Mouse (Mus musculus): ENCODE data around the gene Slc6a19.
A peak's percentile ranks its signal among the peaks of the same experiment; 100 is the strongest.
"Not testable (repeated sequence)": the region's sequence is repeated elsewhere in the genome, so short reads cannot be mapped to it uniquely, and the experiment has no call there.

The Slc6a19 gene

DNA sequence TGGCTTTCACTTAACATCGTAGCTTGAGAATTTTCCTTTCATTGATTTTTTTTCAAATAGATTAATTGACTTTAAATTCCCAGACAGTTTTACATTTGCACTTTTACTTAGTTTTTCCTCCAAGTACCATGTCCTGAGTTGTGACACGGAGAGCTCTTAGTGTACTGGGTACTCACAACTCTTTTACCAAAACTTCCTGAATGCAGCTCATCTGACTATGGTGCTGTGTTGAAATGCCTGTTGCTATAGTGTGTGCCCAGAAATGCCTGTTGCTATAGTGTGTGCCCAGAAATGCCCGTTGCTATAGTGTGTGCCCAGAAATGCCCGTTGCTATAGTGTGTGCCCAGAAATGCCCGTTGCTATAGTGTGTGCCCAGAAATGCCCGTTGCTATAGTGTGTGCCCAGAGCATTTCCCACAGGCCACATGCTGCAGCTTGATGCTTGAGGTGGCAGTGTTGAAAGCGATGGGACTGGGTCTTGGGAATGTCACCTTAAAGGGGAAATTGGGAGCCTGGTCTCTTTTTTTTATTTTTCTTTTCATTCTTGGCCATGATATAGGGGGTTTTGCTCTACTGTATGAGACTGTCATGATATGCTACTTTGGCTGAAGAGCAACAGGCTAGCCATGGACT, at the start of gene Slc6a19:
TSS of gene Slc6a19 (minus strand) at position 172 of the 632 bp plus-strand sequence.
- DNase-seq (ENCODE audit: low spot score): no peak

DNA sequence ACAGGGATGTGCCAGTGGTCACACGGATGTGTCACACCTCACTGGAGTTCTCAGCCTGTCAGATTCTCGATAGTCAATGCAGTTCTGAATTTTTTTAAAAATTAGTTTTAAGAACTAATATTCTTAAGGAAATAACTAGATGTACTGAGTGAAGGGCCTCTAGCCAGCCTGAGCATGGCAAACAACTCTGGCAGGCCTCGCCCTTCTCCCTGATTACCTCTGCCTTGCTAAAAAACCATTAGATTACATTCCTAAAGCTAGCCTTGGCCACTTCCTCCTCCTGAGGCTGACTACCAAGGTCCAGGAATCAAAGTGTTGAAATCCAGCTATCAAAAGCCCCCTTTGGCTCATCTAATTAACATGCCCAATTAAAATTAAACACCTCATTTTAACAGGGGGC, 46.6 kb upstream of the Slc6a19 start:
- no peak for DNase-seq (ENCODE audit: low spot score)

DNA sequence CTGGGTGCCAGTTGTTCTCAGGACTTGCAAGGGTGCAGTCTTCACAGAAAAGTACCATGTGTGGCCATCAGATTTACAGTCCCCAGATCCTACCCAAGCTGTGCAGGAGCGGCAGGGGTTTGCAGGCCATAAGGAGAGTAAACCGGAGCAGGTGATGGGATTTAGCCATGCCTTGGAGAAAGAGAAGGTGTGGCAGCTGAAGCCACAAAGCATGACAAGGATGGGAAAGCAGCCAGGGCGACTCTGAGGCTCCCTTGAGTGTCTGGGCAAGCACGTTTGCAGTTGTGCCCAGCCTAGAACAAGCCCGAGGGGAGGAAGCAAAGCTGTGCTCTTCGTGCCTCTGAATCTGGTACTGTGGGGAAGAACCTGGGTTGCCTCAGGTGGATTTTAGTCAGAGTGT, 45.8 kb upstream of the Slc6a19 start:
- DNase-seq (ENCODE audit: low spot score): no peak

DNA sequence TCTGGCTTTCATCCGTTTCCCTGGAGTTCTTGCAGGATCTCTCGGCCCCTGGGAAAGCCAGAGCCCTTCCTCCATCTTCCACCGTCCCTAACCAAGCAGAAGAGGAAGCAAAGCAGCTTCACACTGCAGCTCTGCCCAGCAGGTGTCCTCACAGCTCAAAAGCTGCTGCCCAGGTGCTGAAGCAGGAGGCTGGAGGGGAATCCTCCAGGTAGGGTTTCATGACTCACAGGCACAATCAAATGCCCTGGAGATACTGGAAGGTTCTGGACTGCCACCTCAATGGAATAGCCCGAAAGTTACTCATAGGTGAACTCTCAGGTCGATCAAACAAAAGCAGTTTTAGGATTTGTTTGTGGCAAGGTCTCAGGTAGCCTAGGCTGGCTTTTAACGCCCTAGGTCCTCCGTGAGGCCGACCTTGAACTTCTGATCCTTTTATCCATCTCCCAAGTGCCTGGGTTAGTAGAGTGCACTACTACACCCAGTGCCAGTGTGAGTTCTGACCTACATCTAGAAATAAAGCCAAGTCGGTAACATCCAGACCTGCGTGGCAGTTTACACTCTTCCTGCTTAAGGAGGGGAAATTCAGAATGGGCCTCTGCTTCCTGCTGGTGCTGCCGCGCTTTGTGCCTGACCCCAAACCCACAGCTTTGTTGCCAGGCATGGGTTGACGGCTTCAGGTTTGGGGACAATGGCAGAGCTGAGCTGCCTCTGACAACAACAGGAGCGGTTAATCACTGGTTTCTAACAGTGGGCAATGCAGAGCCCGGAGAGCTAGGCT, 44.2 kb upstream of the Slc6a19 start:
- peak; percentile 41 for DNase-seq (ENCODE audit: low spot score)

DNA sequence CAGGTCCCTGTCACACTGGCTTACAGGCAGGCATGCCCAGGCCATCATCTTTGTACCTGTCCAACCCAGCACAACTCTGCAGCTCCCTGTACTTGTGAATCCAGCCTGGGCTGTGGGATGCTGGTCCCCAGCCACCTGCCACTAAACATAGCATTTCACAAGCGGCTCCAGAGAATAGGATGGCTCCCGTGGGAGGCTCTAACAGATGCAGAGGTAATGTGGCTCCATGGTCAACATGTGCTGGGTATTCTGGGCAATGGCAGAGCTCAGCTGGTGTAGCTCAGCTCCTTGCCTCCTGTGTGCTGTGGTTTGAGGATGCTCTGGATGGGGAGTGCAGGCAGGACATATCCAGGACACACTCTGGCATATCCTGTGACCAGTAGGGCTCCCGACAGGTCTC, 39.0 kb upstream of the Slc6a19 start:
- no peak for DNase-seq (ENCODE audit: low spot score)

DNA sequence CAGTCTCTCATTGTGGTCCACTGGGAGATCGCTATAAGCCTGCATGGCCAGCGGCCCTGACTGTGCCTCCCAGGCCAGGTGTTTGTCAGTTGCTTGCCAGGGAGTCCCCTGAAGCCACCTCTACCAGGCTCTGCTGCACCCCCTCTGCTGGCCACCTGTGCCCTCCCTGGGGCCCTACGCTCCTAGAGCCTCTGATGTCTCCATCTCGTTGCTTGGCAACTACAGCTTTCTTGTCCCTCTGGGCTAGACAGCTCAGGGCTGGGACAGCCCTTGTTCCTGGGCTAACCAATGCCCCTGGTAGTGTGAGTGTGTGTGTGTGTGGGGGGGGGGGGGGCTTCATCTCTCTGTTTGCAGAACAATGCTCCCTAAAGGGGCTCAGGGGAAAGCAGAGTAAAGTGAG, 38.3 kb upstream of the Slc6a19 start:
- no peak for DNase-seq (ENCODE audit: low spot score)

DNA sequence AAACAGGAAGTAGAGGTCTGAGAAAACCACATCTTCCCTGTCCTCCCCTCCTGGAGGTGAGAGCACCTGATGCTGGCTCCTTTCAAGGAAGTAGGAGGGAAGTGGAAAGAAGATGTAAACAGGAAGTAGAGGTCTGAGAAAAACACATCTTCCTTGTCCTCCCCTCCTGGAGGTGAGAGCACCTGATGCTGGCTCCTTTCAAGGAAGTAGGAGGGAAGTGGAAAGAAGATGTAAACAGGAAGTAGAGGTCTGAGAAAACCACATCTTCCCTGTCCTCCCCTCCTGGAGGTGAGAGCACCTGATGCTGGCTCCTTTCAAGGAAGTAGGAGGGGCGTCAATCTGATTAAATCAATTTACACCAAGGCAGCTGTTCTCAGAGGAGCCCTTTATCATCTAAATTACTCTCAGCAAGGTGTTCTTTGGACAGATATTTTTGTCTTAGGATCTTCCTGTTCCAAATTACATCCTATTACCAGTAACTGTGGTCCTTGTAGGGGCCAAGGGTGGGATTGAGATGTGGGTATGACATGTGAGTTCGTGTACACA, 35.8 kb upstream of the Slc6a19 start:
- DNase-seq (ENCODE audit: low spot score): not testable (repeated sequence)

DNA sequence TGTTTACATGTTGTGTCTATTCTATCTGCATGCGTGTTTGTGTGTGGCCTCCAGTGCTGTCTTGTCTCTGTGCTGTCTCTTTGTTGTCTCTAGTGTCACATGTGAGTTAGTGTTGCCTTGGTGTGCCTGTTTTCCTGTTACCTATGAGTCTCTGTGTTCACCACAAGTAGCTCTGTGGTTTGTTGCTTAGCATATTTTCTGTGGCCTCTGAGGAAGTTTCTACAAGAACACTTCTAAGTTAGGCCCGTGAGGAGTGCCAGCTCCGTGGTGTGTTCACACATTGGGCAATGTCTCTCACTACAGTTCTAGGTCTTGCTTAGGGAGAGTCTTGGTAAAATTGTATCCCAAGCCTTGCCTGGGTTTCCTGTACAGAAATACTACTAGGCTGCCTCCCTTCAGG, 32.3 kb upstream of the Slc6a19 start:
- DNase-seq (ENCODE audit: low spot score): no peak

DNA sequence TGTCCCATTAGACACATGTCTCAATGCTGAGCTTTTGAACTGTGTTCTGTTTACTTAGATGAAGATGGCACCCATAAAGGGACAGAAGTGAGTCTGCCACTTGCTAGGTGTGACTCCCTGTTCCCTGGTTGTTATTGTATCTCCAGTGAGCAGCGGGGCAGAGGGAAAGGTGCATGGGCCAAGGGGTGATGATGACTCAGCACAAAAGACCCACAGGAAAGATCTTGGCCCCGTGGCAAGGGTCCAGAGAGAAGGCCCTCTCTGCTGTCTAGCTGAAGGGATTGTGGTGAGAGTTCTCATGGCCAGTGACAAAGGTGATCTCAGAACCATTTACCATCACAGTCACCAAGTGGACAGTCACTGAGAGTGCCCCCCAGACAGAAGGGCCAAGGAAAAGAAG, 31.3 kb upstream of the Slc6a19 start:
- no peak for DNase-seq (ENCODE audit: low spot score)

DNA sequence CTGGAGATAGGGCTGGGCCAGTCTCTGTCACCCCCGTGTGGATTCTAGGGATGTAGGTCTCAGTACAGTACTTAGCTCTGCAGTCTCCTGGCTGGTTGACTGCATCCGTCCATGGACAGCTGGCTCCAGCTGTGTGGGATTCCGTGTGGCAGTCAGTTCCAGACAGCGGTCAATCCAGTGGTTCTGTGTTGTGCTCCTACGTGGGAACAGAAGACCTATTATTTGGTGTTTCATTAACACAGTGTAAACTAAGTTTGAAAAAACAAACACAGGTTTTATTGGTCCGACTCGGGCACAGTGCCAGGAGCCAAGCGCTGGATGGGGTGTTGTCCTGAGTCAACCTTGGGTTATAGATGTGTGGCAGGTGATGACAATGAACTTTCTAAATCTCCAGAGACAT, 30.6 kb upstream of the Slc6a19 start:
- DNase-seq (ENCODE audit: low spot score): no peak

DNA sequence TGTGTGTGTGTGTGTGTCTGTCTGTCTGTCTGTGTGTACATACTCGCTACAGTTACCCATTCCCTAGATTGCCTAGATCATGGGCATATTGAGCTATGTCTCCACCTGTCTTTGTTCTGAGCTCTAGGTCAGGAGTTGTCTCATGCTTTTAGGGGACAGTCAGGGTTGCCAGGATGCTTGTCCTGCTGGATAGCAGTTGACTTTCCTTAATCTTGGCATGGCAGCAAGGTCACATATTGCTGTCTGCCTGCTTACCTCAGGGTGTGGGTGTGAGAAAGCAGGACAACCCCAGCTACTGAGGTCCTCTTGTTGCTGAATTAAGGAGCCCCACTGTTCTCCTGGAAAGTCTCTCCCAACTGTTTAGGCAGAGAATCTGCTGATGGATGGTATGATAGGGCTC, 29.7 kb upstream of the Slc6a19 start:
- DNase-seq (ENCODE audit: low spot score): no peak

DNA sequence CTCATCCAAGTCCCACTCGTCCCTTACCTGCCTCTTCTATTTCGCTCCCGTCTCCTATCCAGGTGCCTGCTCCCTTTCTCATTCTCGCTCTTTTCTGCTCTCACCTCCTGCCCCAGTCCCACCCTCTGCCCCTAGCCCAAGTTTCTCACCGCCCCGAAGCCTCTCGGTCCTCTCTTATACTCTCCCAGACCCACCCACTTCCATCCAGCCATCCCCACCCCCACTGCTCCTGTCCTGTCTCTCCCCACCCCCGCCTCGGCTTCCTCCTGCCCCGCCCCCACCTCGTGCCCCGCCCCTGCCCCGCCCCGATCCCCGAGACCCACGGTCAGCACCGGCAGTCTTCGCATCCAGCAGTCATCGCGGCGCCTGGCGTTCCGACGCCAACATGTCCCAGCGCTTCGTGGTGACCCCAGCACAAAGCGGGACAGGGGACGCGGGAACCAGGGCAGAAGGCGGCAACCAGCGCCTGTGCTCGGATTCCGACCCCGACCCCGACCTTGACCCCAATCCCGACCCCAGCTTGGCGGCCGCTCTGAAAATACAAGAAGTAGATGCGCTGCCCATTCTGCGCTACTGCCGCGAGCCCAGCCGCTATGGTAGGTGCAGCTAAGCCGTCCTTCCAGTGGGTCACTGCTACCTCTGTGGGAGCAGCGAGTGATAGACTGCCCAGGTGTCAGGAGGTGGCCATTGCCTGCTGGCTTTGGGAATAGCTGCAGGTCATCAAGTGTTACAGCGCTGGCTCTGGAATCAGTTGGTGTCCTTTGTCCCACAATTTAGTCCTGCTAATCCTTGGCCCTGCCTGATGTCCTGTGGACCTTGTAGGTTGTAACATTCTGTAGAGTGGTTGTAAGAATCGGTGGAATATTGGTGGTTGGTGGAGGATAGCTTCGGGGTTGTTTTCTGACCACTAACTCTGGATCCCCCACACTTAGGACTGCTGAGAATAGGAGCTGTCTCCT, 28.4 kb upstream of the Slc6a19 start, which contains the start of gene Slc12a7:
TSS of gene Slc12a7 (plus strand) at position 353 of the 959 bp plus-strand sequence.
- peak; percentile 29 for DNase-seq (ENCODE audit: low spot score)

DNA sequence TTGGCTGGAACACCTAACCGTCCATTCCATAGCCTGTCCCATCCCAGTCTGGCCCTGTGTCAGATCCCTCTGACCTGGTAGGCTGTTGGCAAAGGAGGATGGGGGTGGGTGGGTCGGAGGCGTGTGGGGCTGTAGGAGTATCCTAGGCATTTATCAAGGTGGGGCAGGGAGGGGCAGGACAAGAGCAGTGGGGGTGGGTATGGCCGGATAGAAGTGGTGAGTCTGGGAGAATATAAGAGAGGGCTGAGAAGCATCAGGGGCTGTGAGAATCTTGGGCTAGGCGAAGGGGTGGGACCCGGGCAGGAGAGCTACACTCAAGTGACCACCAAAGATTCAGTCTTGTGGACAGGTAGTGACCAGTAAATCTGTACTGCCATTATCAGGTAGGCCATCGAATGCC, 27.6 kb upstream of the Slc6a19 start:
- DNase-seq (ENCODE audit: low spot score): no peak

DNA sequence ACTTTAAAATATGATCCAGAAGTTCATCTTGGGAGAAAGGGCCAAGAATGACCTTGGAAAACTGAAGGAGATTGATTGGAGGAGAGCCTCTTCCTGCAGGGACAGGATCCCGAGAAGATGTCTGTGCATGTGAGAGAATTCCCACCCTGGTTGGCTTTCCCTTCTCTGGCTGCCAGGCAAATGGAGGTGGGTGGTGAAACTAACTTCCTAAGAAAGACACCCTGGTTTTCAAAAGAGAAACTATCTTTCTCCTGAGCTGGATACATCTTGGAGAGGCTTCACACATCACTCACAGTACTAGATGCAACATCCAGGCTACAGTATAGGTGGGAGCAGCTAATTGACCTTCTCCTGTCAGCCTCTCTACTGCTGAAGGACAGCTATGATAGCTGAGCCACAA, 26.2 kb upstream of the Slc6a19 start:
- DNase-seq (ENCODE audit: low spot score): no peak

DNA sequence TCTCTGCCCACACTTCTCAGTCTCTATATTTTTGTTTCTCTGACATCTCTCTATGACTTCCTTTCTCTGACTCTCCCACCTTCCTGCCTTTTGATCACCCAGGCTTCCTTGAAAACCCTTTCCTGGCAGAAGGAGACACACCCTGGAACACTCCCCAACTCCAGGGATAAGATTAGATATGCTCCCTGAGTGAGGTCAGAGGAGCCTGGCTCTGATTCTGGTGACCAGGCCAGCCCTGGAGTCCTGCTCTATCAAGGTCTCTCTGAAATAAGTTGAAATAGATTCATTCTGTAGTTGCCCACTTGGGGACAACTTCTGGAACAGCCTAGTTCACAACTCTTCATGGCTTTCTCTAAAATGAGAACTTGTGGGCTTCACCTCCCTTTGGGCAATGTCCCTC, 24.0 kb upstream of the Slc6a19 start:
- no peak for DNase-seq (ENCODE audit: low spot score)

DNA sequence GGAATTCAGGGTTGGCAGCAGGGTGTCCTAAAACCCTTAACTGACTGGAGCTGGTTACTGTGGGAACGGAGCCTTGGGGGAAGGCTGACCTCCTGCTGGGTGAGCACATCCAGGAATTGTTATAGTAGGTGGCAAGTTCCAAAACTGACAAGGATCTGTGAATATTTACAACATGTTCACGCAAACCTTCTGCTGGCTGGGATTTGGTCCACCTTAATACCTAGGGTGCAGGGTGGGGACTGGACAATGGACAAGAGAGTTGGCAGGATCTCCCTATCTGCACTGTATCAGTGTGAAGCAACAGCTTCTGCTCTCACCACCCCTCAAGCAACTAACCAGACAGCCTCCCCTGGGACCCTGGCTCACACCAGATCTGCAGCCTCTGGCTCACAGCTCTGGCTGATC, 23.0 kb upstream of the Slc6a19 start:
- DNase-seq (ENCODE audit: low spot score): no peak

DNA sequence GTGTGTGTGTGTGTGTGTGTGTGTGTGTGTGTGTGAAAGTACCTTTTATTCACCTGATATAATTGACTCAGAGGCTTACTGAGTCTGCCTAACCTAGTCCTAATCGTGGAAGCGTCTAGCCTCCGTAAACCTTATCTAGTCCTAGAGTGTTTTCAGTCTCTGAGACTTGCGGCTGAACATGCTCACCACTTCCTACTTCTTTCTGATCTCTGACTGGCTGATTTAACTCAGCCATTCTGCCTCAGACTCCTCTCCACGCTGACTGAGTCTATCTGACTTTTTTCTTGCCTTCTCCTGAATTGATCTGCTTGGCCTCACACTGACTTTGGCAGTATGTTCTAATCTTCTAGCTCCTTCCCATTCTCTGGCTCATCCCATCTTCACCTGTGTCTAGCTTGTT, 20.6 kb upstream of the Slc6a19 start:
- DNase-seq (ENCODE audit: low spot score): no peak

DNA sequence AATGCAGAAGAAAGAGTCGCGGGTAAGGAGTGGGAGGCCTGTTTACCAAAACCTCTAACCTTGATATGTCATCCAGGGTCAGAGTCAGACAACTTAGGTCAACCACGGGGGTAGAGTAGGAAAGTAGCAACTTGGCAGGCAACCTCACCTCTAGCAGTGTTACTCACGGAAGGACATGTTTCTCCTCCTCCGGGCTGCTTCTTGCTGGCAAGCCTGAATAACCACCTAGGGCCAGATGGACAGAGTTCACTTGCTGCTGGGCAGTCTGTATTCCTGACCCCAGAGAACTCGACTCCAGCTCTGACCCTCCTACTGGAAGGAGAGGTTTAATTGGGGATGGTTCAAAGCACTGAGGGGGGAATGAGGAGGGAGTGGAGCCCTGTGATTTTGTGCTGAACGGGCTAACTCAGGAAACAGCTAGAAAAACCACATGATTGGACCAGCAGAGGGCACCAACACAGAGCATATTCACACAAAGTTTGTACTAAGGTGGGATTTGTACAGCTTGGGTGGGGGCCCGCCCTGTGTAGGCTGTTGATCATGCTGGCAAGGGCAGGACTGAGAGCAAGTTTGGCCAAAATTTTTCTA, 18.5 kb upstream of the Slc6a19 start:
- DNase-seq (ENCODE audit: low spot score): peak; percentile 37

DNA sequence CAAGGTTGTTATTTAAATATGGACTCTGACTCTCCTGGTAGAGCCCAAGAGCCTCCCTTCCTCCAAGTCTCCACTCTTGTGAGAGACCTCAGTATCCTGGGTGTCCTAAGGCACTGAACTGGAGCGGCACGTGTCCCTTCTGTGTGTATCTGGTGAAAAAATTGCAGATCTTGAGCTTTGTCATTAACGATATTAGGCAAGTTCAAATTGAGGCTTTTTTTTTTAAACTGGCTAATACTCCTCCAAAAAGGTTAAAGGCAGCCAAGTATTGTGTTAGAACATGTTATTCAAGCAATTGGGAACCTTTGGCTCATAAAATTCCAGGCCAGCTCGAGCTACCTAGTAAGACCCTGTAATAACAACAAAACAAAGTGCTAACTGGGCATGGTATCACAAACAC, 15.6 kb upstream of the Slc6a19 start:
- DNase-seq (ENCODE audit: low spot score): no peak

DNA sequence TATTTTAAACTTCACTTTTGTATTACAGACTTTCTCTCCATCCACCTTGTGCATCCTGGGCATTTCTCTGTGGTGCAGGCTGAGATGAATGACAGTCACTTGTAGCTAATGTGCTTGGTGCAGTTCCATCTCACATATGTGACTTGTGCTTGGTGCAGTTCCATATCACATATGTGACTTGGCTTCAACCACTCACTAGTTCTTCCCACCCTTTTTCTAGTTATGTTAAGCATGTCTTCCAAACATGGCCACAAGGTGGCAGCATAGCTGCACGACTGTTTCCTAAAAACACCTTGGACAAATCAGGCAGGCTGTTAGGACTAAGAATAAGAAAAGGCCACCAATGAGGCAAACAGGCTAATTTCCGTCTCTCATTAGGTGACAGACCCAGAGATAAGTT, 13.6 kb upstream of the Slc6a19 start:
- DNase-seq (ENCODE audit: low spot score): peak; percentile 71

DNA sequence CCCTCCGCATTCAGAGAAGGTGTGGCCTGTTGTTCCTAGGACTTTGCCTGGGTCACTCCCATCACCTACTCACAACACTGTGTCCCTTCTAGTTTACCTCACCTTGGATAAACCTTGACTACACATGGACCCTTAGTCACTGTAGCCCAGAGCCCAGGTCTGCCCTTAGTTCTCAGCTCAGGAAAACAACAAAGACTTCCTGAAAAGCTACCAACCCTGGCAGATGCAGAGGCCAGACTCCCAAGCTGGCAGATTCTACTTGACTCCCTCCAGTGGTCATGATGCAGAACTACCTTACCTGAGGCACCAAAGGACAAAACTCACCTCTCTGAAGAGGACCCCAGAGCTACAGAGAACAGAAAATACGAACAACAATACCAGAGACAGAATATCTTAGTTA, 9.4 kb upstream of the Slc6a19 start:
- no peak for DNase-seq (ENCODE audit: low spot score)

DNA sequence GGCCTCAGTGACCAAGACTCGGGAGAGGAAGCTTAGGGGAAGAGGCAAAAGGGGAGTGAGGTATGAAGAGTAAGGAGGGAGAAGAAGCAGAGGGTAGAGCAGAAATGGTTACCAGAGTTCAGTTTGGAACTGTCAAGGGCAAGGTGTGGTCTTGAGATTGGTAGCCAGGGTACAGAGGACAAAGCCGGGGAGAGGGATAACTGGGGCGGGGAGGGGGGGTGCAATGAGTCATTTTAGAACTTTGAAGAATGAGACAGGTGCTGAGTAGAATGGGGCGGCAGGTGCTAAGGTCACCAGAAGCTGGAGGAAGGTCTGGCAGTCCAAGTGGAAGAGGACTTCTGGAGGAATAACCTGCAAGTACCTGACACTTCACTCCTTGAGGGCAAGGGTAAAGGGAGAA, 8.5 kb upstream of the Slc6a19 start:
- DNase-seq (ENCODE audit: low spot score): no peak
